Mouse (Mus musculus): ENCODE measurements around the gene Tmed8. TPM values are rescaled to one million over a fixed set of nuclear protein-coding genes. Genes with fewer than 3 reads are reported as not detected.

The Tmed8 gene
- 13.7 and 14.0 TPM in 2 replicates for total RNA-seq (2014; rRNA removed)
- 3.4 and 3.9 TPM in 2 replicates for polyA plus RNA-seq (2015; fragmentation: Nextera tagmentation; extraction: Ambion mirVana)

GRCm38 (mm10) chr12:87199973-87200586 is at the start of gene Tmed8:
Gene Tmed8, minus strand, starts transcription at chr12:87200454.
- Histone ChIP-seq H3K4me2 (ENCODE audit: low read depth, low read length) (peak within 1 kb of the TSS; percentile 78), H3K36me3 (ENCODE audit: insufficient read depth, low read length) (no peaks in the 10 kb centered on the region), H3K9ac (replicated peaks; ENCODE audit: low read length) (peak within 1 kb of the TSS; percentile 89), H3K4me1 (ENCODE audit: insufficient read depth, low read length) (no peaks in the 10 kb centered on the region), H3K4me3 (ENCODE audit: low read length) (peak within 1 kb of the TSS; percentile 86), H3K27ac (peak within 1 kb of the TSS; percentile 92), H3K27me3 (ENCODE audit: insufficient read depth, low read length) (no peaks in the 10 kb centered on the region), H3K9me3 (ENCODE audit: low read length) (no peaks in the 10 kb centered on the region)
- ATAC-seq (peak; percentile 97), DNase-seq (ENCODE audit: low spot score) (peak; percentile 94)
- no peak for TF ChIP-seq CTCF (IDR thresholded peaks at IDR 0.05; ENCODE audit: low read depth)
- under 1% methylated on average over 66 of the region's 70 CpGs for WGBS

GRCm38 (mm10) chr12:87238632-87239031 is 38.4 kb upstream of the Tmed8 start, which contains the start of gene Noxred1:
Gene Noxred1, minus strand, starts transcription at chr12:87238732.
- no peak within 1 kb of the TSS for H3K27ac ChIP-seq
- H3K4me2 ChIP-seq (ENCODE audit: low read depth, low read length): no peak within 1 kb of the TSS
- DNase-seq (ENCODE audit: low spot score) (no peak), ATAC-seq (no peak)
- no peak within 1 kb of the TSS for H3K9ac ChIP-seq (replicated peaks; ENCODE audit: low read length)
- TF ChIP-seq CTCF (IDR thresholded peaks at IDR 0.05; ENCODE audit: low read depth): no peak
- no peaks in the 10 kb centered on the region for H3K9me3 ChIP-seq (ENCODE audit: low read length)
- no peak within 1 kb of the TSS for H3K4me3 ChIP-seq (ENCODE audit: low read length)
- WGBS: 84% methylated on average over 1 of the region's 1 CpGs
- no peaks in the 10 kb centered on the region for H3K27me3 ChIP-seq (ENCODE audit: insufficient read depth, low read length)
- peaks cover 36% of the 10 kb centered on the region for H3K36me3 ChIP-seq (ENCODE audit: insufficient read depth, low read length)
- no peaks in the 10 kb centered on the region for H3K4me1 ChIP-seq (ENCODE audit: insufficient read depth, low read length)

DNA sequence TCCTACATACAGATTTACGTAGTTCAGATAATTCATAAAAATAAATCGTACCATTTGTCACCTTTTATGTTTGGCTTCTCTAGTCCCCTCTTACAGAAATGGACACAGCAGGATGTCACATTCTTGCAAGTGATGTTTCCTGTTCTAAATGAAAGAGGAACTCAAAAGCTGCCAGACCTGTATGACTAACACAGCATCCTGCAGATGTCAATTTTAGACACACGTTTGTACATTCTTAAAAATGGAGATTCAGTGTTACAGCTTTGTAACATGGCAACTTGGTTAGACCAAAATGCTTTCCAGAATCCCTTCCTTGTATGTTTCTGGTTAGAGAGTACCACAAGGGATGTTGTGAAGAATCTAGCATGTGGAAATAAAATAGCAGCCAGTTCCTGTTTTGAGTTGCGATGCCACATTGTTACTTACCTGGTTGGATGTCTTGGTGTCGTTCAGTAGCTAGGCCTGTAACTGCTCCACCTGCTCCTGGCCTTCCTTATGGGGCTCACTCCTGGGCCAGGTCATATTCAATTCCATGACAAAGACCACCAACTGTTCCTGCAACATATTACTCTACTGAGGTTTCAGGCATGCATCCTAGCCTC is 36.7 kb upstream of the Tmed8 start:
- Histone ChIP-seq H3K9me3 (ENCODE audit: low read length) (no peaks in the 10 kb centered on the region), H3K27ac (no peak overlapping the region), H3K4me2 (ENCODE audit: low read depth, low read length) (no peak overlapping the region), H3K27me3 (ENCODE audit: insufficient read depth, low read length) (no peaks in the 10 kb centered on the region), H3K4me1 (ENCODE audit: insufficient read depth, low read length) (no peaks in the 10 kb centered on the region), H3K36me3 (ENCODE audit: insufficient read depth, low read length) (peaks cover 30% of the 10 kb centered on the region), H3K4me3 (ENCODE audit: low read length) (no peak overlapping the region), H3K9ac (replicated peaks; ENCODE audit: low read length) (no peak overlapping the region)
- TF ChIP-seq CTCF (IDR thresholded peaks at IDR 0.05; ENCODE audit: low read depth): no peak
- DNase-seq (ENCODE audit: low spot score): no peak
- ATAC-seq: no peak
- 85% methylated on average over 5 of the region's 5 CpGs for WGBS

GRCm38 (mm10) chr12:87230379-87230895 is 30.2 kb upstream of the Tmed8 start:
- H3K4me1 ChIP-seq (ENCODE audit: insufficient read depth, low read length): no peaks in the 10 kb centered on the region
- DNase-seq (ENCODE audit: low spot score) (no peak), ATAC-seq (no peak)
- no peak for TF ChIP-seq CTCF (IDR thresholded peaks at IDR 0.05; ENCODE audit: low read depth)
- no peaks in the 10 kb centered on the region for H3K27me3 ChIP-seq (ENCODE audit: insufficient read depth, low read length)
- H3K27ac ChIP-seq: no peak overlapping the region
- no peak overlapping the region for H3K4me2 ChIP-seq (ENCODE audit: low read depth, low read length)
- no peak overlapping the region for H3K9ac ChIP-seq (replicated peaks; ENCODE audit: low read length)
- H3K36me3 ChIP-seq (ENCODE audit: insufficient read depth, low read length): no peaks in the 10 kb centered on the region
- H3K4me3 ChIP-seq (ENCODE audit: low read length): no peak overlapping the region
- H3K9me3 ChIP-seq (ENCODE audit: low read length): no peaks in the 10 kb centered on the region

DNA sequence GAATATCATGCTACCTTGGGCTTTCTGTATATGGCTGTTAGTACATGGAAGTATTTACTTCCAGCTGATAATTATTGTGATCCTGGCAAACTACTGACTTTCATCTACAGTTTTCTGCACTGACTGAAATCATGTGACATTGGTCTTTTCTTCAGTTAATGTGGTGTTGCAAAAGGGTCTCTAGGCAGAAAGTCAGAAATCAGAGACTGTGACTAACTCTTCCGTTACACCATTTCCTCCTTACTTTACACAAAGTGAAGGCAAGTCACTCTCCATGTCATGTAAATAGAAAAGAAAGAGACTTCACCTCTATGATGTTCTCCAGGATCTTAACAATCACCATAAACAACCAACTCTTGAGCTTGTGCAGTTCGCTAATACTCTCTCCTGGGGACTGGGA is 29.4 kb upstream of the Tmed8 start:
- no peak for ATAC-seq
- TF ChIP-seq CTCF (IDR thresholded peaks at IDR 0.05; ENCODE audit: low read depth): no peak
- no peak overlapping the region for H3K27ac ChIP-seq
- no peak overlapping the region for H3K9ac ChIP-seq (replicated peaks; ENCODE audit: low read length)
- H3K9me3 ChIP-seq (ENCODE audit: low read length): no peaks in the 10 kb centered on the region
- no peaks in the 10 kb centered on the region for H3K36me3 ChIP-seq (ENCODE audit: insufficient read depth, low read length)
- H3K4me1 ChIP-seq (ENCODE audit: insufficient read depth, low read length): no peaks in the 10 kb centered on the region
- no peak for DNase-seq (ENCODE audit: low spot score)
- WGBS: 90% methylated on average over 2 of the region's 2 CpGs
- no peak overlapping the region for H3K4me2 ChIP-seq (ENCODE audit: low read depth, low read length)
- no peak overlapping the region for H3K4me3 ChIP-seq (ENCODE audit: low read length)
- H3K27me3 ChIP-seq (ENCODE audit: insufficient read depth, low read length): no peaks in the 10 kb centered on the region

GRCm38 (mm10) chr12:87226801-87227200 is 26.5 kb upstream of the Tmed8 start:
- H3K9me3 ChIP-seq (ENCODE audit: low read length): no peaks in the 10 kb centered on the region
- TF ChIP-seq CTCF (IDR thresholded peaks at IDR 0.05; ENCODE audit: low read depth): 0 out of 2 replicates have a peak, but pooled peaks have one; percentile 4
- H3K4me3 ChIP-seq (ENCODE audit: low read length): no peak overlapping the region
- ATAC-seq (no peak), DNase-seq (ENCODE audit: low spot score) (no peak)
- H3K4me2 ChIP-seq (ENCODE audit: low read depth, low read length): no peak overlapping the region
- H3K27me3 ChIP-seq (ENCODE audit: insufficient read depth, low read length): no peaks in the 10 kb centered on the region
- H3K4me1 ChIP-seq (ENCODE audit: insufficient read depth, low read length): no peaks in the 10 kb centered on the region
- H3K27ac ChIP-seq: no peak overlapping the region
- WGBS: 79% methylated on average over 7 of the region's 7 CpGs
- no peak overlapping the region for H3K9ac ChIP-seq (replicated peaks; ENCODE audit: low read length)
- H3K36me3 ChIP-seq (ENCODE audit: insufficient read depth, low read length): no peaks in the 10 kb centered on the region

DNA sequence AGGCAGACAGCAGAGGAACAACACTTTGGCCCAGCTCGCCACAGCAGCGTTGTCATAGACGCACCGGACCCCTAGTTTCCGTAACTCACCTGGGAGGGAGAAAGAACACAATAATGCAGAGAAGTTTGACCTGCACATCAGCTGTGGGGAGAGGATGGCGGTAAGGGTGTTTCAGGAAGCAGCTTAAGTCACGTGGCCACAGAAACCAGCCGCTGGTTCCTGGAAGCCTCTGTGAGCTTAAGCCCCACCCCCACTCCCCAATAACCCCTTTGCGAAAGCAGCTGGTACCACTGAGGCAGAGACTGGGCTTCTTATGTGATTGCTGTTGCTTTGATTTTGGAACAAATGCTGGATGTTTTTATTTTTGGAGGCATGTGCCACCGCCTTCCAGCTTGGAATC is 24.7 kb upstream of the Tmed8 start:
- no peak for ATAC-seq
- Histone ChIP-seq H3K9ac (replicated peaks; ENCODE audit: low read length) (no peak overlapping the region), H3K36me3 (ENCODE audit: insufficient read depth, low read length) (no peaks in the 10 kb centered on the region), H3K27ac (no peak overlapping the region), H3K4me1 (ENCODE audit: insufficient read depth, low read length) (no peaks in the 10 kb centered on the region), H3K27me3 (ENCODE audit: insufficient read depth, low read length) (no peaks in the 10 kb centered on the region), H3K4me3 (ENCODE audit: low read length) (no peak overlapping the region), H3K4me2 (ENCODE audit: low read depth, low read length) (no peak overlapping the region), H3K9me3 (ENCODE audit: low read length) (no peaks in the 10 kb centered on the region)
- 76% methylated on average over 10 of the region's 10 CpGs for WGBS
- DNase-seq (ENCODE audit: low spot score): no peak
- no peak for TF ChIP-seq CTCF (IDR thresholded peaks at IDR 0.05; ENCODE audit: low read depth)
